Mouse (Mus musculus) frontal cortex, adult 2 months (tissue): Measurements from ENCODE around the gene Rgs12. TPM values are rescaled to one million over a fixed set of nuclear protein-coding genes. Genes with fewer than 3 reads are reported as not detected.

Experiments used
- DNase-seq, 2 experiments: peaks; one replicate each; pipeline ENCODE4 v3.0.0; 2022; ENCODE audit warnings: low spot score in 1 of 2; ENCODE audit errors: extremely low spot score in 1 of 2
- polyA plus RNA-seq: library from polyadenylated mRNA; depleted of rRNA; stranded (reverse); fragments of >200 nt; gene quantifications from 2 replicates; pipeline ENCODE4 v1.2.3, GENCODE M21; 2012; rRNA removed

Gene Rgs12
- polyA plus RNA-seq, 1 experiment = 58.1 TPM

DNA sequence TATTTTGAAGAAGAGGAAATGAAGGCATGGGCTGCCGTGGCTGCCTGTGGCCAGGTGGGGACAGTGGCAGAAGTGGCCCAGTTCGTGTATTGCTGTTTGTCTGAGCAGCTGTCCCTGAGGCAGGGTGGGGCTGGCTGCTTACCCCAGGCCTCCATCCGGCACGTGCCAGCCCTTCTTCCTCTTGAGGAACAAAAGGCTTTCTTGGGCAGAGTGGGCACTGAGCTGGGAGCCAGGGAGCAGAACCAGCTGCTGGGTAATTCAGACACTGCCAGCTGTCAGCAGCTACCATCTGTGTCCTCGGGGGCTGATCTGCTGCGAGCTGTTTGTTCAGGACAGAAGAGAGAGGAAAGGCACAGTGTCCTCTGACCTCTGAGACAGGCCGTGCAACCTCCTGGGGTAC is 121.7 kb downstream of the Rgs12 start:
- DNase-seq = peak in 1 of 2 experiments; percentile 39

DNA sequence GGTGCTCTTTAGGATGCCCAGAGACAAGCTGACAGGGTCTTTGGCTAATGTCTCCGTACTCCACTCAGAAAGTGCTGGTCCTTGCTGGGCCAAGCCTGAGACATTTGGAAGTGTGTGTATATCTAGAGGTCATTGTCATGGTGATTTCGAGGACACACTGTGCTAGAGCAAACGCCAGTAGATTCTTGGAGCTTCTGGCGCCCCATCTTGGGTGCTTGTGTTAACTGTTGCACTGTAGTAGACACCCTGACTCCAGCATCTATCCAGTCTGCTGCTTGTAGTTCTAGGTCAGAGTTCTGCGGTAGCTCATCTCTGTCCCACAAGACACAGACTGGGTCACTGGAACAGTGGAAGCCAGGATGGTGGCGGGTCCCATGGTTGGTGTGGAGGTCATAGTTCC is 122.6 kb downstream of the Rgs12 start:
- DNase-seq = no peak

DNA sequence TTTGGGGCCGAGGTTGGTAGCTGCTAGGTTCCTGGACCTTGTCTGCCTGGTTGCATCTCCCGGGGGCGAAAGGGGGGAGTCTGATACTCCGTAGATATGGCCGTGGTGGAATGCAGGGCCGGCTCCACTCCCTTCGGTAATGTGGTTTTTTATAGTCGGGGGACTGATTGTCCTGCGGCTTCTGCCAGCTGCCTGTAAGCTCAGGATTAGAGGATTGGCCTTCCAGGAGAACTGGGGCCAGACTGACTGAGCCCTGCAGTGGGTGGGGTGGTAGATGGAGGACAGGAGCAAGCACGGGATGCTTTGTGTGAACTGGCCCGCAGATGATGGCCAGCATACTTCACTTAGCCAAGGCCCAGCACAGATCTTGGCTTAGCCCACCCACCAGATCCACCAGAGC is 124.0 kb downstream of the Rgs12 start:
- no peak for DNase-seq

DNA sequence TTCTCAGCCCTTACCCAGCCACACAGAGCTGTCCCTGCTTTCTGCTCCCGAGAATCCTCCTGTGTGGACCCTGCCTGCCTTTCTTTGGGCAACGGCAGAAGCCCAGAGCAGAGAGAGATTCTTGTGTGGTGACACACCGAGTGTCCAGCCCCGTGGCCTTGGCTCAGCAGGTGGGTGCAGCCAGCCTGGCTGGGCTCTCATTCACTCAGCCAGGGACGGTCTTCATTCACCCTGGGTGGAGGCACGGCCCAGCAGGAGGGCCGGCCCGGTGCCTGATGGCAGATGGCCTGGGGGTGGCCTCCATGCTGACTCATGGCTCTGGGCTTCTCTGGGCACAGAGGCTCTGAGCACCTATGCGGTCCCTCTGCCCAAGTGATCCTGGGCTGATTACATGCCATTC is 124.7 kb downstream of the Rgs12 start:
- peak in 1 of 2 experiments; percentile 32 for DNase-seq

DNA sequence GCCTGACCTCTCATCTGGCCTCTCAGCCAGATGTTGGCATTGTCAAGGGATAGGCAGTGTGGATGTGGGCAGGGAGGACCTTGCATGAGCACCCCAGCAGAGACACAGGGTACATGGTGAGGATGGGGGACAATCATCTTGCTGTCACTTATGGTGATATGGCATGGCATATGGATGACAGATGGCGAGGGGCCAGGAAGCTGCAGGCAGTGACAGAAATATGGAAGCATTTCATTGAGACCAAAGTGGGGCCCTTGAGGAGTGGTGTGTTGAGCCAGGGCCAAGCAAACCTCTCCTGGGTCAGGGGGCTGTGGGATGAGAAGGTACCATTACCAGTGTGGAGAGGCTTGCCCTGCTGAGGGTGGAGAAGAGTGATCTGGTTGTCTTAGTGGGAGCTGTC is 127.1 kb downstream of the Rgs12 start:
- DNase-seq = no peak

DNA sequence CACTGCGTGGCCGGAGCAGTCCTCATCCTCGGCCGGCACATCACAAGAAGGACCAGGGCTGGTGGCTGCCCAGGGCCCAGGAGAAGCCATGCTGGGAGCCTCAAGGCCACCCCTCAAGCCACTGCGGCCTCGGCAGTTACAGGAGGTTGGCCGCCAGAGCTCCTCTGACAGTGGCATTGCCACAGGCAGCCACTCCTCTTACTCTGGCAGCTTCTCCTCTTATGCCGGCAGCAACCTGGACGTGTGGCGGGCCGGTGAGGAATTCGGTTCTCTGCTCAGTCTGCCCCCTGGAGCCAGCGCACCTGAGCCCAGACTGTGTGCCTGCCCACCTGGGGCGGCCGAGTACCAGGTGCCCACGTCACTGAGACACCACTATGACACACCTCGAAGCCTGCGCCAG is 129.9 kb downstream of the Rgs12 start:
- no peak for DNase-seq

DNA sequence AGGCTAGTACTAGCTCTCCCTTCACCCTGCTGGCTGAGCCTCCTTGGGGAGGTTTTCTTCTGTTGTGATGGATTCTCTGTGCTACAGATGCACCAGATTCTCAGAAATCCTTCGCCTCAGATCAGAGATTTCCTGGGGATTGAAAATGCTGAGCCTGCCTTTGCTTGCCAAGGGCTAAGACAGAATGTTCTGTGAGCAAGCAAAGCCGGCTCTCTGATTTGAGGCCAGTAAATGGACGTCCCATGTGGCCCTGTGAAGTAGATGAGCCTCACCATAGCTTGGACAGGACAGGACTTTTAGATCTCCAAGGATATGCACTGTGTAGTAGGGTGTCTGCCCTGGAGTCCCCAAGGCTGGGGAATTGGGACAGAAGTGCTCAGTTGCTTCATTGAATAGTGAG is 135.7 kb downstream of the Rgs12 start:
- no peak for DNase-seq

DNA sequence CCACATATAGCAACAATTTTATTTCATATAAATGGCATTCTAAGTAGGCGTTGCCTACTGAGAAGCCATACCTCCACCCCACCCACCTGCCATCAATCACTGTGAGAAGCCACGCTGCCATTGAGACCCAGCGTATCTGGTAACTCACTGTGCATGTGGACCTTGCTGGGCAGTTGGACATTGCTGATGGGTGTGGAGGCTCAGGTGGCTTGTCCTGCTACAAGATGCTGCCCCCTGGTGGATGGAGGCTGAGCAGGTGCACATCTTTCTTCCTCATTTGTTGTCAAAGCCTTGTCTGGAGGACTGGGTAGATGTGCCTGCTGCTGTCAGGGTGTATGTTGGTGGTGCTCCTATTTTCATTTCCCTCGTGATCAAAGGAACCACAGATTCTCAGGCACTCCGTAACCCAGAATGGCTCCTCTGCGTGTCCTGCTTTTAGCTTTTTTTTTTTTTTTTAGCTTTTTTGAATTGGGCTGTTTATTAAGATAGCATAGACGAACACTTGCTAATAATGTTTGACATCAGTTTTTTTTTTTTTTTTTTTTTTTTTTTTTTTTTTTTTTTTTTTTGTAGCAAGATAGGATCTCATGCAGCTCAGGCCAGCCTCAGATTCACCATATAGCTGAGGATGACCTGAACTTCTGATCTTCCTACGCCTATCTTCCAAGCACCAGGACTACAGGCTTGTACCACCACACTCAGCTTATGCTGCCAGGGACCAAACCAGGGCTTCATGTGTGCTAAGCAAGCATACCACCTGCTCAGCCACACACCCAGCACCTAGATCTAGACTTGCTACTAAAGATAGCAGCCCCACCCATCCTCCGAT is 139.8 kb downstream of the Rgs12 start:
- peak in 1 of 2 experiments; percentile 78 for DNase-seq

Other genes with a start within 250 kb of the Rgs12 start
- gene Htt, start 187.7 kb upstream of the Rgs12 start, polyA plus RNA-seq = 35.7 and 44.8 TPM in 2 replicates
- 8.1 and 9.0 TPM in 2 replicates for gene Msantd1, start 41.4 kb upstream of the Rgs12 start, polyA plus RNA-seq
- 0.40 and 0.92 TPM in 2 replicates for gene Hgfac, start 92.1 kb downstream of the Rgs12 start, polyA plus RNA-seq
- 12.7 and 13.5 TPM in 2 replicates for gene Dok7, start 107.3 kb downstream of the Rgs12 start, polyA plus RNA-seq
- 120 and 124 TPM in 2 replicates for gene Lrpap1, start 156.3 kb downstream of the Rgs12 start, polyA plus RNA-seq